Mouse (Mus musculus) B cell, adult (primary cell): Measurements from ENCODE around the gene Gm21440. TPM values are rescaled to one million over a fixed set of nuclear protein-coding genes. Genes with fewer than 3 reads are reported as not detected.

Source experiments
- total RNA-seq: library from RNA; stranded (reverse); gene quantifications from 4 replicates; pipeline ENCODE4 v1.2.4, GENCODE M21; 2023; ENCODE audit not compliant: inconsistent age

Gene Gm21440
- not detected in 4 replicates for total RNA-seq

GRCm38 (mm10) chrY:13252091-13252490, at the start of gene Gm21440, which contains the start of gene Gm21454:
Gm21440 (plus strand) TSS chrY:13252391.
Gm21454 (plus strand) TSS chrY:13252442.

DNA sequence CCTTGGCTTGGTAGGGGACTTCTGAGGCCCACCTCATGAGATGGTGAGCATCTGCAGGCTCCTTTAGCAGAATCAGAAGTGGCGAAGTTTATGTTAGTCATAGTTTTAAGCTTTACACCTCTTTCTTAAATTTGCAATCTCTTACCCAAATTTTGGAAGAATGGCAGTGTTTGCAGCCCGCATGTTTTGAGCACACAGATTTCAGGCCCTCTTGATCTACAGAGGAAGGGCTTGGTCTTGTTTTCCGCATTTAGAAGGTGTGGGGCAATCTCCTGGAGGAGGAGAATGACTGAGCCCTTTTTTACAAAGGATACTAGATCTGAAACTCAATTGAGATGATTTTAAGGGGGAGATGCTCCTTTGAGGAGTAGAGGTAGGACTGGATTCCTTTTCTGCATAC, 28.4 kb upstream of the Gm21440 start, which contains the start of gene Gm21828:
TSS of gene Gm21828 (minus strand) at position 101 of the 400 bp plus-strand sequence.

Other genes starting within 250 kb of the Gm21440 start
- not detected in 4 replicates for gene Gm20807, start 209.5 kb upstream of the Gm21440 start, total RNA-seq
- gene Gm21891, start 118.9 kb upstream of the Gm21440 start, total RNA-seq = not detected in 4 replicates
- not detected in 4 replicates for gene Gm21425, start 90.4 kb upstream of the Gm21440 start, total RNA-seq
- not detected in 4 replicates for gene Gm21828, start 28.5 kb upstream of the Gm21440 start, total RNA-seq
- not detected in 4 replicates for gene Gm21454, start 51 bp downstream of the Gm21440 start, total RNA-seq
- gene Gm21725, start 96.7 kb downstream of the Gm21440 start, total RNA-seq = not detected in 4 replicates
- not detected in 4 replicates for gene Gm21866, start 213.2 kb downstream of the Gm21440 start, total RNA-seq
- gene Gm20773, start 241.6 kb downstream of the Gm21440 start, total RNA-seq = not detected in 4 replicates